Mouse (Mus musculus) midbrain, postnatal 0 days (tissue): ENCODE measurements around the gene Timp3. TPM values are rescaled to one million over a fixed set of nuclear protein-coding genes. Genes with fewer than 3 reads are reported as not detected.

Experiments used
- ATAC-seq: fragments of 200-750 bp; cut with Nextera tagmentation; 2 replicates; pipeline ENCODE4 v1.8.0; 2017; ENCODE audit warnings: moderate number of reproducible peaks, mild to moderate bottlenecking, moderate TSS enrichment, moderate library complexity; ENCODE audit not compliant: low FRiP score
- DNase-seq: peaks from one replicate; pipeline ENCODE4 v3.0.0-alpha.2; 2015; ENCODE audit warnings: low spot score
- H3K27ac ChIP-seq: fragments of 300-500 bp; sonication (generic); 2 replicates; pipeline ENCODE4 v1.5.1; 2014; ENCODE audit warnings: low read depth, mild to moderate bottlenecking, low read length, mixed read lengths
- H3K27me3 ChIP-seq: fragments of 300-500 bp; sonication (generic); 2 replicates; pipeline ENCODE4 v1.6.1; 2014; ENCODE audit warnings: low read length, control low read depth, mixed read lengths; ENCODE audit not compliant: insufficient read depth
- H3K36me3 ChIP-seq: fragments of 300-500 bp; sonication (generic); 2 replicates; pipeline ENCODE4 v1.6.1; 2014; ENCODE audit warnings: low read length, control low read depth, mixed read lengths; ENCODE audit not compliant: insufficient read depth
- H3K4me1 ChIP-seq: fragments of 300-500 bp; sonication (generic); 2 replicates; pipeline ENCODE4 v1.6.1; 2014; ENCODE audit warnings: mild to moderate bottlenecking, control low read depth, antibody characterized with exemption, low read length, mixed read lengths; ENCODE audit not compliant: insufficient read depth
- H3K4me2 ChIP-seq: fragments of 300-500 bp; sonication (generic); 2 replicates; pipeline ENCODE4 v1.6.1; 2014; ENCODE audit warnings: low read depth, mild to moderate bottlenecking, low read length, mixed read lengths; ENCODE audit not compliant: poor library complexity, severe bottlenecking
- H3K4me3 ChIP-seq: fragments of 300-500 bp; sonication (generic); 2 replicates; pipeline ENCODE4 v1.5.1; 2014; ENCODE audit warnings: low read depth, mild to moderate bottlenecking, low read length, moderate library complexity
- H3K9ac ChIP-seq: fragments of 300-500 bp; sonication (generic); replicated peaks from 2 replicates; pipeline ENCODE4 v1.6.1; 2014; ENCODE audit warnings: mild to moderate bottlenecking, low read length, moderate library complexity, mixed read lengths; ENCODE audit not compliant: poor library complexity, severe bottlenecking
- H3K9me3 ChIP-seq: fragments of 300-500 bp; sonication (generic); 2 replicates; pipeline ENCODE4 v1.6.1; 2016; ENCODE audit warnings: low read length, control low read depth
- CTCF ChIP-seq: IDR thresholded peaks from 2 replicates; pipeline ENCODE4 v1.5.1; 2016; ENCODE audit warnings: antibody characterized with exemption, mild to moderate bottlenecking
- WGBS: fragments of 180-500 bp; shearing (Covaris S2); extraction: QIAGEN DNeasy Blood & Tissue Kit; methylation state at CpG from one replicate; pipeline ENCODE4 v1.1.7; 2014; 5-methylcytosine and 5-hydroxymethylcytosine counted together
- polyA plus RNA-seq: library from polyadenylated mRNA; unstranded; fragments of >200 nt; fragmentation: Nextera tagmentation; extraction: Ambion mirVana; gene quantifications from 2 replicates; pipeline ENCODE4 v1.2.1, GENCODE M21; 2015
- total RNA-seq: library from RNA; depleted of rRNA; stranded (reverse); fragments of >200 nt; gene quantifications from 2 replicates; pipeline ENCODE4 v1.2.3, GENCODE M21; 2014

Gene Timp3
- total and polyA plus RNA-seq, 2 experiments from 2014 or later: 47.3 to 105 TPM

- ATAC-seq (no peak), DNase-seq (peak; percentile 68)
- no peak for TF ChIP-seq CTCF
- 80% methylated on average over 4 of the region's 4 CpGs for WGBS
- no peak overlapping the region for H3K9ac ChIP-seq
- no peaks in the 10 kb centered on the region for H3K4me1 ChIP-seq
- no peak overlapping the region for H3K4me3 ChIP-seq
- no peaks in the 10 kb centered on the region for H3K27me3 ChIP-seq
- peak overlapping the region; percentile 26 for H3K27ac ChIP-seq
- H3K36me3 ChIP-seq: peaks cover 2% of the 10 kb centered on the region; the same call in 1 of the 2 replicates
- H3K9me3 ChIP-seq: no peaks in the 10 kb centered on the region
- H3K4me2 ChIP-seq: no peak overlapping the region
These were observed 23.3 kb downstream of the Timp3 start for GRCm38 (mm10) chr10:86323275-86323994.

- DNase-seq: no peak
- Histone ChIP-seq H3K27me3 (no peaks in the 10 kb centered on the region), H3K27ac (no peak overlapping the region), H3K36me3 (peaks cover 2% of the 10 kb centered on the region; the same call in 1 of the 2 replicates), H3K9ac (no peak overlapping the region), H3K4me3 (no peak overlapping the region), H3K9me3 (no peaks in the 10 kb centered on the region), H3K4me2 (no peak overlapping the region), H3K4me1 (no peaks in the 10 kb centered on the region)
- no peak for ATAC-seq
- WGBS: 39% methylated on average over 6 of the region's 6 CpGs
- no peak for TF ChIP-seq CTCF
These were observed 25.1 kb downstream of the Timp3 start for GRCm38 (mm10) chr10:86325272-86325671.

- TF ChIP-seq CTCF: no peak
- H3K9me3 ChIP-seq: no peaks in the 10 kb centered on the region
- no peak overlapping the region for H3K4me2 ChIP-seq
- H3K4me1 ChIP-seq: peaks cover 8% of the 10 kb centered on the region; the same call in 1 of the 2 replicates
- ATAC-seq: no peak
- no peak overlapping the region for H3K4me3 ChIP-seq
- WGBS: 89% methylated on average over 4 of the region's 4 CpGs
- no peak overlapping the region for H3K27ac ChIP-seq
- H3K9ac ChIP-seq: no peak overlapping the region
- DNase-seq: no peak
- no peaks in the 10 kb centered on the region for H3K36me3 ChIP-seq
- no peaks in the 10 kb centered on the region for H3K27me3 ChIP-seq
These were observed 28.0 kb downstream of the Timp3 start for GRCm38 (mm10) chr10:86328143-86328542.

GRCm38 (mm10) chr10:86328691-86329090 is 28.5 kb downstream of the Timp3 start:
- H3K9me3 ChIP-seq: no peaks in the 10 kb centered on the region
- peak; percentile 10; the same call in 1 of the 2 replicates for TF ChIP-seq CTCF
- WGBS: 84% methylated on average over 2 of the region's 2 CpGs
- DNase-seq (no peak), ATAC-seq (no peak)
- H3K4me3 ChIP-seq: no peak overlapping the region
- H3K9ac ChIP-seq: no peak overlapping the region
- no peak overlapping the region for H3K27ac ChIP-seq
- H3K27me3 ChIP-seq: no peaks in the 10 kb centered on the region
- H3K4me1 ChIP-seq: peaks cover 8% of the 10 kb centered on the region; the same call in 1 of the 2 replicates
- no peaks in the 10 kb centered on the region for H3K36me3 ChIP-seq
- H3K4me2 ChIP-seq: no peak overlapping the region

- no peak overlapping the region for H3K4me2 ChIP-seq
- H3K4me3 ChIP-seq: no peak overlapping the region
- no peaks in the 10 kb centered on the region for H3K9me3 ChIP-seq
- H3K27ac ChIP-seq: no peak overlapping the region
- H3K27me3 ChIP-seq: no peaks in the 10 kb centered on the region
- no peaks in the 10 kb centered on the region for H3K36me3 ChIP-seq
- 79% methylated on average over 8 of the region's 8 CpGs for WGBS
- TF ChIP-seq CTCF: no peak
- peaks cover 8% of the 10 kb centered on the region; the same call in 1 of the 2 replicates for H3K4me1 ChIP-seq
- no peak for DNase-seq
- no peak for ATAC-seq
- H3K9ac ChIP-seq: no peak overlapping the region
These were observed 29.2 kb downstream of the Timp3 start for GRCm38 (mm10) chr10:86329241-86329882.

- Histone ChIP-seq H3K27me3 (no peaks in the 10 kb centered on the region), H3K9me3 (no peaks in the 10 kb centered on the region), H3K9ac (peak overlapping the region; percentile 33; the same call in 1 of the 2 replicates), H3K4me1 (peaks cover 8% of the 10 kb centered on the region; the same call in 1 of the 2 replicates), H3K36me3 (no peaks in the 10 kb centered on the region), H3K4me3 (no peak overlapping the region), H3K4me2 (no peak overlapping the region), H3K27ac (peak overlapping the region; percentile 67)
- TF ChIP-seq CTCF: no peak
- ATAC-seq (no peak), DNase-seq (no peak)
- 68% methylated on average over 5 of the region's 5 CpGs for WGBS
These were observed 31.0 kb downstream of the Timp3 start for GRCm38 (mm10) chr10:86330993-86331680.
